Mouse (Mus musculus): ENCODE data around the gene Sfmbt1. TPM values are rescaled to one million over a fixed set of nuclear protein-coding genes. Genes with fewer than 3 reads are reported as not detected.

Gene Sfmbt1
- polyA plus RNA-seq, 1 experiment from 2014 or later, result 21.9 TPM

DNA sequence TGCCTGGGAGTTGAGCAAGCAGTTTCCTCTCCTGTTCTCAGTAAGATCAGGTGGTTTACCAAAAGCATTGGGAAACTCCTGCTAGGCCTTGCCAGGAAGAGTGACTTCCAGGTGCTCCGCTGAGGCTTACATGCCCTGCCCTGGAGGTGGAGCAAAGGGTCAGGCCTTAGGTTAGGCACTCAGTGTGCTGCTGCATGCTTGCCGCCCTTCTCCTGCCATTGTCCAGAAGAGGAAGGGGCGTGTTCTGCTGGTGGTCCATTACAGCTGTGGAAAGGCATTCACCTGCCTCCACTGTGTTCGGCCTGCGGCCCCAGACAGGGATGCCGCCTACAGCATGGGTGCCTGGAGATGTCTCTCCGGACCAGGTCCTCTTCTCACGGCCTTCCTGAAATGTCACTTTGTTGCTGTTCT lies 154.7 kb downstream of the Sfmbt1 start:
- Histone ChIP-seq H3K27ac (no peak overlapping the region), H3K9me3 (no peaks in the 10 kb centered on the region), H3K4me3 (no peak overlapping the region), H3K4me2 (no peak overlapping the region), H3K36me3 (replicated peaks) (peaks cover 13% of the 10 kb centered on the region; the same call in 1 of the 2 replicates), H3K27me3 (replicated peaks) (no peaks in the 10 kb centered on the region), H3K9ac (no peak overlapping the region), H3K4me1 (no peaks in the 10 kb centered on the region)
- 86% methylated on average over 8 of the region's 8 CpGs for WGBS
- ATAC-seq (replicated peaks), result no peak

DNA sequence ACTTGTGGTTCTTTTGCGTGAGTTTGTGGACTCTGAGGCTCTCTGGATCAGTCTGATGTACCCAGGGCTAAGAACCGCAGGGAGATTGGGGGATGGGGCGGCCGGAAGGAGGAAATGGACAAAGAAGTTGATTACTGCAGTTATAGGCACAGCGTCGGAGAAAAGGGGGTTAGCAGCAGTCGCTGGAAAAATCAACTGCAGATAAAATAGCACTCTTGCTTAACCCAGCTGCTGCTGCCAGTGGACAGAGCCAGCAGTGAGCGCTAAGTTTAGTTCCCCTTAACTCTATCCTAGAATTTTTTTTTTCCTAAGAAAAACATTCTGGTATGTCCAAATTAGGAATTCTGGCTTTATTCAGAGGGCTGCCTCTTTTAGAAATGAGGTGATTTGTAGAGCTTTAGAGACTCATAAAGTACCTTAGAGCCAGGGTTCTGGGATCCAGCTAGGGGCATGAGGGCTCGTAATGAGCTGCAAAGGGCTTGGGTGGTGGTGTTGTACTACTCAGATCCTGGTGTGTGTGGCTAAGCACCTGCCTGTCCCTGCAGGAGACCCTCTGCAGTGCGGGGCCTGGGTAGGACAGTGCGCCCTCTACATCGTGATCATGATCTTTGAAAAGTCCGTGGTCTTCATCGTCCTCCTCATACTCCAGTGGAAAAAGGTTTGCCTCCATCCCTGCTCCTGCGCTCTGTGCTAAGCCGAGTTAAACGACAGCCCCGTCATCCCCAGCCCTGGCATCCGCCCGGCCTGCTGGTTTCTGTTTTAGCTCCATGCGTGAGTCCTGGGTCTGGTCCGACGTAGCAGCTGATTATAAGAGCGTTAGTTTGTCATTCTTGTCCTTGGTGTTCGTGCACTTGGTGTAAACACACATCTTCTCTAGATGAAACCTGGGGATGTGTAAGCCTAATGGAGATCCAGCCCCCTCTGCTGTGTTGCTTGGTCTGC lies 155.8 kb downstream of the Sfmbt1 start:
- H3K9me3 ChIP-seq, result no peaks in the 10 kb centered on the region
- 90% methylated on average over 25 of the region's 25 CpGs for WGBS
- H3K27me3 ChIP-seq (replicated peaks), result no peaks in the 10 kb centered on the region
- no peak overlapping the region for H3K4me3 ChIP-seq
- no peak for ATAC-seq (replicated peaks)
- H3K27ac ChIP-seq, result no peak overlapping the region
- H3K9ac ChIP-seq, result no peak overlapping the region
- H3K4me2 ChIP-seq, result no peak overlapping the region
- H3K36me3 ChIP-seq (replicated peaks), result peaks cover 13% of the 10 kb centered on the region; the same call in 1 of the 2 replicates
- no peaks in the 10 kb centered on the region for H3K4me1 ChIP-seq

Other genes starting within 250 kb of the Sfmbt1 start
- gene Dcp1a, start 235.3 kb upstream of the Sfmbt1 start, polyA plus RNA-seq (2015; fragmentation: Nextera tagmentation; extraction: Ambion mirVana), result 17.3 and 19.6 TPM in 2 replicates
- 10.5 and 12.1 TPM in 2 replicates for gene Cacna1d, start 223.4 kb upstream of the Sfmbt1 start, polyA plus RNA-seq (2015; fragmentation: Nextera tagmentation; extraction: Ambion mirVana)
- 262 and 279 TPM in 2 replicates for gene Tkt, start 166.5 kb upstream of the Sfmbt1 start, polyA plus RNA-seq (2015; fragmentation: Nextera tagmentation; extraction: Ambion mirVana)
- 14.7 and 19.6 TPM in 2 replicates for gene Prkcd, start 88.6 kb upstream of the Sfmbt1 start, polyA plus RNA-seq (2015; fragmentation: Nextera tagmentation; extraction: Ambion mirVana)
- 7.6 and 9.6 TPM in 2 replicates for gene Rft1, start 60.5 kb upstream of the Sfmbt1 start, polyA plus RNA-seq (2015; fragmentation: Nextera tagmentation; extraction: Ambion mirVana)
- gene Tmem110, start 110.7 kb downstream of the Sfmbt1 start, polyA plus RNA-seq (2015; fragmentation: Nextera tagmentation; extraction: Ambion mirVana), result 21.4 and 22.7 TPM in 2 replicates
- gene Mustn1, start 164.4 kb downstream of the Sfmbt1 start, polyA plus RNA-seq (2015; fragmentation: Nextera tagmentation; extraction: Ambion mirVana), result 0.50 and 0.76 TPM in 2 replicates
- gene Itih4, start 171.6 kb downstream of the Sfmbt1 start, polyA plus RNA-seq (2015; fragmentation: Nextera tagmentation; extraction: Ambion mirVana), result 0.09 TPM in 1 of 2 replicates, not detected in the other
- gene Itih3, start 208.9 kb downstream of the Sfmbt1 start, polyA plus RNA-seq (2015; fragmentation: Nextera tagmentation; extraction: Ambion mirVana), result 1.1 and 1.3 TPM in 2 replicates
- gene Itih1, start 228.4 kb downstream of the Sfmbt1 start, polyA plus RNA-seq (2015; fragmentation: Nextera tagmentation; extraction: Ambion mirVana), result 0.05 TPM in 1 of 2 replicates, not detected in the other
- 17.2 and 18.1 TPM in 2 replicates for gene Nek4, start 236.5 kb downstream of the Sfmbt1 start, polyA plus RNA-seq (2015; fragmentation: Nextera tagmentation; extraction: Ambion mirVana)

All from midbrain, embryonic 15.5 days (tissue).